Mouse (Mus musculus): ENCODE data around the gene Gnb1l. TPM values are rescaled to one million over a fixed set of nuclear protein-coding genes. Genes with fewer than 3 reads are reported as not detected.

Gene Gnb1l
- 15.7 and 17.0 TPM in 2 replicates for polyA plus RNA-seq (2015; fragmentation: Nextera tagmentation; extraction: Ambion mirVana)

DNA sequence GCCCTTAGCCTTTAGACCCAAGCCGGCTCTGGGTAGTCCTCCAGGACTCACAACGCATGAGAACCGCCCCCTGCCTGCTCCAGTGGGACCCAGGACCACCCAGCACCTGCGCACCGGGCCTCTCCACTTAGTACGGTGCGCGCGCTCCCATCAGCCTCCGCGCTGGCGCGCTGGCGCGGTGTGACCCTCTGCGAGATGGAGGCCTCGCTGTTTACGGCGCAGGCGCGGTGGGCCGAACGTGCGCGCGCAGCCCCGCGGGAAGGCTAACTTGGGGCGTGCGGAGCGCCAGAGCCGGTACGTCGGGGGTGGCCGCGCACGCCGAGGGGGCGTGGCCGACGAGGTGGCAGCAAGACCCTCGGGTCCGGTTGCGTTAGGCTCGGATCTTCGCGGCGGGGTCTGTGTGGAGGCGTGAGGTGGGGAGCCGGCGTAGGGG is at the start of gene Gnb1l, which contains the start of gene Rtl10:
Gene Gnb1l (plus strand): TSS at position 156 of the 433 bp plus-strand sequence.
Gene Rtl10 (plus strand): TSS at position 344 of the 433 bp plus-strand sequence.
- Histone ChIP-seq H3K27ac (peak within 1 kb of the TSS; percentile 90), H3K9ac (peak within 1 kb of the TSS; percentile 92), H3K4me3 (peak within 1 kb of the TSS; percentile 95), H3K4me1 (peaks cover 19% of the 10 kb centered on the region), H3K36me3 (peaks cover 16% of the 10 kb centered on the region), H3K4me2 (peak within 1 kb of the TSS; percentile 88), H3K27me3 (no peaks in the 10 kb centered on the region), H3K9me3 (no peaks in the 10 kb centered on the region)
- ATAC-seq (ENCODE audit: borderline replicate concordance, extremely low read depth, low FRiP score, low TSS enrichment): peak; percentile 97
- under 1% methylated on average over 50 of the region's 51 CpGs for WGBS

DNA sequence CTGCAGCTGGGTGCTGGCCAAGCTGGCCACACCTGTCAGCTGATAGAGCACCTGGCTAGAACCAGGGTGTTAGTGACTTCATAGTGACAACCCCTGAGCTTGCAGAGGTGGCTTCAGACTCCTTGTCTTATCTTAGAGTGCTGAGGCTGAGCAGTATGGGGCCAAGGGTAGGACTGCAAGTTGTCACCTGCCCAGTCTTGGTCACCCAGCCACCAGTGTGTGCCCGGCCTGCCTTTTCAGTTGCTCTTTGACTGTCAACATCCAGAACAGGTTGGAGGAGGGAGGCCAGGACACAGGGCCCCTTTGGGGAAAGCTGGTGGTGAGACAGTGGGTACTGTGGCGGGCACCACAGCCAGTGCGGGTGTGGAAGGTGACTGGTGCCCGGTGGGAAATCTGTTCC is 49.5 kb upstream of the Gnb1l start:
- Histone ChIP-seq H3K9me3 (no peaks in the 10 kb centered on the region), H3K9ac (no peak overlapping the region), H3K4me2 (no peak overlapping the region), H3K4me3 (no peak overlapping the region), H3K36me3 (no peaks in the 10 kb centered on the region), H3K27me3 (no peaks in the 10 kb centered on the region), H3K27ac (no peak overlapping the region), H3K4me1 (peaks cover 21% of the 10 kb centered on the region)
- no peak for ATAC-seq (ENCODE audit: borderline replicate concordance, extremely low read depth, low FRiP score, low TSS enrichment)
- WGBS: 81% methylated on average over 4 of the region's 4 CpGs

DNA sequence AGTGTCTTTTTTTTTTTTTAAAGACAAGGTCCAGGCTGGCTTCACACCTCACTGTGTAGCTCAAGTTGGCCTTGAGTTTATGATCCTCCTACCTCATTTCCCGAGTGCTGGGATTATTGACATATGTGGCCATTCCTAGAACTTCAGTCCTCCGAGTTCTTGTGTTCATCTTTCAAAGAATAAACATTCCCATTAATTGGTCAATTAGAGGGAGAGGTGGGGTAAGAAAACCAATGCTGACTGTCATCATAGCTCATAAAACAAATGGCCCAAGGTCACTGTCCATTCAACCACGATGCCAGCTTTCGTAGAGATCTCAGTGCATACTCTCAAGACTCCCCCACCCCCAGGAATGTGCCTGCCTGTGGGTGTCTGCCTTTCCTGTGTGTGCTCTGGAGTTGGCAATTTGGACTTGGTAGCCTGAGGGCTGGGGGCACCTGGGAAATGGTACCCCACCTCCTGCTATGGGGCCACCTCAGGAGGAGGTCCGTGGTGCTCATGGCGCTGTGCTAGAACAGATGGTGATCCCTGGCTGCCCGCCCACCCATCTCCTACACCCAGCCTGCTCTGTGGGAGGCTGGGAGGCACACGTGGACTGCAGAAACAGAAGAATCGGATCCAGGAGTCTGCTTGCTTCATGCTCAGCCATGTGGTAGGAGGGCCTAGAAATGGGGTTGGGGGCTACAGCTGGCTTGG is 46.9 kb upstream of the Gnb1l start:
- 42% methylated on average over 9 of the region's 9 CpGs for WGBS
- ATAC-seq (ENCODE audit: borderline replicate concordance, extremely low read depth, low FRiP score, low TSS enrichment): no peak; the same call in 1 of the 2 replicates
- Histone ChIP-seq H3K9me3 (no peaks in the 10 kb centered on the region), H3K4me3 (no peak overlapping the region), H3K4me1 (peaks cover 21% of the 10 kb centered on the region), H3K27me3 (no peaks in the 10 kb centered on the region), H3K9ac (no peak overlapping the region), H3K27ac (no peak overlapping the region), H3K36me3 (no peaks in the 10 kb centered on the region), H3K4me2 (no peak overlapping the region)

GRCm38 (mm10) chr16:18452361-18452862 is 46.1 kb upstream of the Gnb1l start:
- no peak for ATAC-seq (ENCODE audit: borderline replicate concordance, extremely low read depth, low FRiP score, low TSS enrichment)
- Histone ChIP-seq H3K4me3 (no peak overlapping the region), H3K9ac (no peak overlapping the region), H3K36me3 (no peaks in the 10 kb centered on the region), H3K27ac (no peak overlapping the region), H3K9me3 (no peaks in the 10 kb centered on the region), H3K4me2 (no peak overlapping the region), H3K4me1 (peaks cover 21% of the 10 kb centered on the region), H3K27me3 (no peaks in the 10 kb centered on the region)
- 79% methylated on average over 8 of the region's 8 CpGs for WGBS

GRCm38 (mm10) chr16:18453846-18454245 is 44.7 kb upstream of the Gnb1l start:
- no peak overlapping the region for H3K4me2 ChIP-seq
- H3K27ac ChIP-seq: no peak overlapping the region
- no peaks in the 10 kb centered on the region for H3K27me3 ChIP-seq
- ATAC-seq (ENCODE audit: borderline replicate concordance, extremely low read depth, low FRiP score, low TSS enrichment): no peak
- WGBS: 57% methylated on average over 5 of the region's 5 CpGs
- no peaks in the 10 kb centered on the region for H3K36me3 ChIP-seq
- H3K4me1 ChIP-seq: peaks cover 15% of the 10 kb centered on the region
- H3K4me3 ChIP-seq: no peak overlapping the region
- no peaks in the 10 kb centered on the region for H3K9me3 ChIP-seq
- no peak overlapping the region for H3K9ac ChIP-seq

GRCm38 (mm10) chr16:18455407-18455806 is 43.1 kb upstream of the Gnb1l start:
- no peak overlapping the region for H3K4me2 ChIP-seq
- no peaks in the 10 kb centered on the region for H3K36me3 ChIP-seq
- no peak overlapping the region for H3K9ac ChIP-seq
- H3K27ac ChIP-seq: no peak overlapping the region
- no peak for ATAC-seq (ENCODE audit: borderline replicate concordance, extremely low read depth, low FRiP score, low TSS enrichment)
- H3K9me3 ChIP-seq: no peaks in the 10 kb centered on the region
- no peak overlapping the region for H3K4me3 ChIP-seq
- 75% methylated on average over 6 of the region's 6 CpGs for WGBS
- peaks cover 30% of the 10 kb centered on the region for H3K4me1 ChIP-seq
- H3K27me3 ChIP-seq: no peaks in the 10 kb centered on the region

- Histone ChIP-seq H3K9me3 (no peaks in the 10 kb centered on the region), H3K9ac (no peak overlapping the region), H3K4me1 (peaks cover 16% of the 10 kb centered on the region), H3K4me3 (no peak overlapping the region), H3K4me2 (no peak overlapping the region), H3K27ac (peak overlapping the region; percentile 66; the same call in 1 of the 2 replicates), H3K36me3 (no peaks in the 10 kb centered on the region), H3K27me3 (no peaks in the 10 kb centered on the region)
- ATAC-seq (ENCODE audit: borderline replicate concordance, extremely low read depth, low FRiP score, low TSS enrichment): no peak
These were observed 39.9 kb upstream of the Gnb1l start for GRCm38 (mm10) chr16:18458661-18459060.

GRCm38 (mm10) chr16:18459335-18459954 is 39.1 kb upstream of the Gnb1l start:
- ATAC-seq (ENCODE audit: borderline replicate concordance, extremely low read depth, low FRiP score, low TSS enrichment): peak; percentile 9; the same call in 1 of the 2 replicates
- peak overlapping the region; percentile 66 for H3K27ac ChIP-seq
- peak overlapping the region; percentile 24 for H3K4me2 ChIP-seq
- no peaks in the 10 kb centered on the region for H3K27me3 ChIP-seq
- H3K9ac ChIP-seq: no peak overlapping the region
- 9% methylated on average over 12 of the region's 12 CpGs for WGBS
- H3K9me3 ChIP-seq: no peaks in the 10 kb centered on the region
- H3K4me1 ChIP-seq: peaks cover 22% of the 10 kb centered on the region
- no peaks in the 10 kb centered on the region for H3K36me3 ChIP-seq
- no peak overlapping the region for H3K4me3 ChIP-seq

DNA sequence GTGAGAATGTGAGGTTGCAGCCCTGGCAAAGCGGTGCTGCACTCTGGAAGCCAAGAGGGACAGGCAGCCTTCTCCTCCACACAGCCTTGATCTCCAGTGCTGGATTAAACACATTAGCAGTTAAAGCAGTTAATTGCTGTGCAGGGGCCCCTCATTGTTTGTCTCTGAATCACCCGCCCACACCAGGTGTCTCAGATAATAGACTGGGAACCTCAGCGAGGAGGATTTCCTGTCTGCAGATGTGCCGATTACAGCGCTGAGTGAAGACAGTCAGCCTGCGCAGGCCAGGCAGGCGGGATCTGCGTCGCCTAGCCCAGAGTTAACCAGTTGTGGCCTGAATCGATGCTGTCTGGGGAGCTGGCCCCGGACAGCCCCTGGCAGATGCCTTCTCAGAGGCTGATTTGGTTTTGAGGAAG is 38.5 kb upstream of the Gnb1l start:
- peak overlapping the region; percentile 66 for H3K27ac ChIP-seq
- H3K9ac ChIP-seq: no peak overlapping the region
- H3K4me2 ChIP-seq: peak overlapping the region; percentile 24
- WGBS: 10% methylated on average over 11 of the region's 11 CpGs
- H3K36me3 ChIP-seq: no peaks in the 10 kb centered on the region
- peak; percentile 71; the same call in 1 of the 2 replicates for ATAC-seq (ENCODE audit: borderline replicate concordance, extremely low read depth, low FRiP score, low TSS enrichment)
- H3K27me3 ChIP-seq: no peaks in the 10 kb centered on the region
- H3K4me1 ChIP-seq: peaks cover 26% of the 10 kb centered on the region
- H3K4me3 ChIP-seq: no peak overlapping the region
- no peaks in the 10 kb centered on the region for H3K9me3 ChIP-seq

DNA sequence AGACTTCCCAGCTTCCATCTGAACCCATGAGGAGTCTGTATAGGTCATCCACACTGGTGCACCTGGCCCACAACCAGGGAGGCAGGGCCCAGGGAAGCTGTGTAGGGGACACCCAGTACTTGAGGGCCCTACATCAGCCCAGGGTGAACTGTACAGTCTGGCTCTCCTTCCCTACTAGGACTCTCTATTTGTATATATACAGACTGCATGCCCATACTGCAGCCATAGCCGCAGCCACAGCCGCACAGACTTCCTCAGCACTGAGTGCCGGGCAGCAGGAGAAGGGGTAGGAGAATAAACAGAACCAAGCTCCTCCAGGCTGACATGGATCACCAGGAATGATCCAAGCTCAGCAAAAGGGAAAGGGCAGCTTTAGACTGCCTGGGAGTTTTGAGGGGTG is 37.7 kb upstream of the Gnb1l start:
- no peaks in the 10 kb centered on the region for H3K9me3 ChIP-seq
- 79% methylated on average over 3 of the region's 3 CpGs for WGBS
- no peak for ATAC-seq (ENCODE audit: borderline replicate concordance, extremely low read depth, low FRiP score, low TSS enrichment)
- H3K4me2 ChIP-seq: no peak overlapping the region
- peaks cover 26% of the 10 kb centered on the region for H3K4me1 ChIP-seq
- no peaks in the 10 kb centered on the region for H3K36me3 ChIP-seq
- no peak overlapping the region for H3K4me3 ChIP-seq
- no peak overlapping the region for H3K9ac ChIP-seq
- no peak overlapping the region for H3K27ac ChIP-seq
- no peaks in the 10 kb centered on the region for H3K27me3 ChIP-seq

GRCm38 (mm10) chr16:18462031-18462430 is 36.5 kb upstream of the Gnb1l start:
- Histone ChIP-seq H3K36me3 (no peaks in the 10 kb centered on the region), H3K4me3 (no peak overlapping the region), H3K9me3 (no peaks in the 10 kb centered on the region), H3K4me1 (peaks cover 26% of the 10 kb centered on the region), H3K27me3 (no peaks in the 10 kb centered on the region), H3K27ac (no peak overlapping the region), H3K4me2 (no peak overlapping the region), H3K9ac (no peak overlapping the region)
- WGBS: 79% methylated on average over 9 of the region's 9 CpGs
- no peak for ATAC-seq (ENCODE audit: borderline replicate concordance, extremely low read depth, low FRiP score, low TSS enrichment)

DNA sequence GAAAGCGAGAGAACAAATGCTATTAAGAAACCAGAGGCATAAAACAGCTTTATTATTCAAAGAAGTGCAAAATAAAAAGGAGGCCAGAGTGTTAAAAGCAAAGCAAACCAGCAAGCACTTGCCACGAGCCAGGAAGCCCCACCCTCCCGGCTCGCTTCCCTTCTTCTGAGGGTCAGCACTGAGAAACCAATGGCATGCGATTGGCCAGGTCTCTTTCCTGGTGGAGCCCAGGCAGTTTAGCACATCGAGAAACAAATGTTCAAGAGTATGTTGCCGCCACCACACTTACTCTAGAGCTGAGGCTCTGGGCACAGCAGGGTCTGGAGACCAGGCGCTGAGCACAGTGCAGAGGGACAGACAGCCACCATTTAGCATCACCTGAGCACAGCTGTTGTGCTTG is 35.9 kb upstream of the Gnb1l start:
- no peaks in the 10 kb centered on the region for H3K9me3 ChIP-seq
- no peak for ATAC-seq (ENCODE audit: borderline replicate concordance, extremely low read depth, low FRiP score, low TSS enrichment)
- no peaks in the 10 kb centered on the region for H3K27me3 ChIP-seq
- no peaks in the 10 kb centered on the region for H3K36me3 ChIP-seq
- H3K4me2 ChIP-seq: no peak overlapping the region
- H3K4me1 ChIP-seq: peaks cover 26% of the 10 kb centered on the region
- H3K9ac ChIP-seq: no peak overlapping the region
- no peak overlapping the region for H3K27ac ChIP-seq
- WGBS: 38% methylated on average over 8 of the region's 8 CpGs
- no peak overlapping the region for H3K4me3 ChIP-seq
